Mouse (Mus musculus) limb, embryonic 13.5 days (tissue): Measurements from ENCODE around the gene Phactr2. TPM values are rescaled to one million over a fixed set of nuclear protein-coding genes. Genes with fewer than 3 reads are reported as not detected.
A peak's percentile ranks its signal among the peaks of the same experiment; 100 is the strongest.

Source experiments
- ATAC-seq: fragments of 200-750 bp; cut with Nextera tagmentation; 2 replicates; pipeline ENCODE4 v1.8.0; 2017; ENCODE audit warnings: low read depth, moderate number of reproducible peaks, moderate TSS enrichment; ENCODE audit not compliant: low FRiP score
- H3K27ac ChIP-seq: fragments of 300-500 bp; sonication (generic); 2 replicates; pipeline ENCODE4 v1.5.1; 2015; ENCODE audit warnings: inconsistent platforms, mild to moderate bottlenecking, moderate library complexity
- H3K27me3 ChIP-seq: fragments of 300-500 bp; sonication (generic); 2 replicates; pipeline ENCODE4 v1.6.1; 2015; ENCODE audit warnings: mild to moderate bottlenecking, inconsistent platforms
- H3K36me3 ChIP-seq: fragments of 300-500 bp; sonication (generic); 2 replicates; pipeline ENCODE4 v1.6.1; 2015; ENCODE audit warnings: inconsistent platforms, mild to moderate bottlenecking, moderate library complexity
- H3K4me1 ChIP-seq: fragments of 300-500 bp; sonication (generic); 2 replicates; pipeline ENCODE4 v1.6.1; 2015; ENCODE audit warnings: inconsistent platforms
- H3K4me2 ChIP-seq: fragments of 300-500 bp; sonication (generic); replicated peaks from 2 replicates; pipeline ENCODE4 v1.6.1; 2015; ENCODE audit warnings: inconsistent platforms, mild to moderate bottlenecking, moderate library complexity
- H3K4me3 ChIP-seq: fragments of 300-500 bp; sonication (generic); 2 replicates; pipeline ENCODE4 v1.5.1; 2015; ENCODE audit warnings: moderate library complexity, mild to moderate bottlenecking, inconsistent platforms
- H3K9ac ChIP-seq: fragments of 300-500 bp; sonication (generic); 2 replicates; pipeline ENCODE4 v1.6.1; 2015; ENCODE audit warnings: mild to moderate bottlenecking, inconsistent platforms
- H3K9me3 ChIP-seq: fragments of 300-500 bp; sonication (generic); 2 replicates; pipeline ENCODE4 v1.6.1; 2016; ENCODE audit warnings: inconsistent platforms
- WGBS: fragments of 180-500 bp; shearing (Covaris S2); methylation state at CpG from one replicate; pipeline ENCODE4 v1.1.7; 2015; 5-methylcytosine and 5-hydroxymethylcytosine counted together
- polyA plus RNA-seq: library from polyadenylated mRNA; unstranded; fragments of >200 nt; fragmentation: Nextera tagmentation; extraction: Ambion mirVana; gene quantifications from 2 replicates; pipeline ENCODE4 v1.2.1, GENCODE M21; 2015

Gene Phactr2
- polyA plus RNA-seq, 1 experiment from 2014 or later: 26.8 TPM

GRCm38 (mm10) chr10:13424015-13424414 lies 50.2 kb downstream of the Phactr2 start:
- 47% methylated on average over 10 of the region's 10 CpGs for WGBS
- no peaks in the 10 kb centered on the region for H3K9me3 ChIP-seq
- no peak overlapping the region for H3K4me3 ChIP-seq
- no peak overlapping the region for H3K9ac ChIP-seq
- H3K4me2 ChIP-seq: no peak overlapping the region
- no peak for ATAC-seq
- H3K4me1 ChIP-seq: peaks cover 24% of the 10 kb centered on the region
- H3K27ac ChIP-seq: peak overlapping the region; percentile 44
- no peaks in the 10 kb centered on the region for H3K36me3 ChIP-seq
- H3K27me3 ChIP-seq: no peaks in the 10 kb centered on the region

- no peak overlapping the region for H3K4me3 ChIP-seq
- ATAC-seq: no peak
- WGBS: 86% methylated on average over 9 of the region's 9 CpGs
- H3K27ac ChIP-seq: no peak overlapping the region
- H3K9ac ChIP-seq: no peak overlapping the region
- H3K27me3 ChIP-seq: no peaks in the 10 kb centered on the region
- peaks cover 18% of the 10 kb centered on the region for H3K4me1 ChIP-seq
- H3K4me2 ChIP-seq: no peak overlapping the region
- H3K9me3 ChIP-seq: no peaks in the 10 kb centered on the region
- no peaks in the 10 kb centered on the region for H3K36me3 ChIP-seq
These were observed 52.1 kb downstream of the Phactr2 start for GRCm38 (mm10) chr10:13422121-13422520.

- Histone ChIP-seq H3K27me3 (no peaks in the 10 kb centered on the region), H3K4me3 (no peak overlapping the region), H3K9me3 (no peaks in the 10 kb centered on the region), H3K36me3 (no peaks in the 10 kb centered on the region), H3K4me1 (peaks cover 19% of the 10 kb centered on the region), H3K9ac (no peak overlapping the region), H3K27ac (no peak overlapping the region), H3K4me2 (no peak overlapping the region)
- no peak for ATAC-seq
- 20% methylated on average over 4 of the region's 4 CpGs for WGBS
These were observed 55.0 kb downstream of the Phactr2 start for GRCm38 (mm10) chr10:13419246-13419645.

- H3K9ac ChIP-seq: no peak overlapping the region
- no peaks in the 10 kb centered on the region for H3K27me3 ChIP-seq
- no peaks in the 10 kb centered on the region for H3K9me3 ChIP-seq
- 29% methylated on average over 8 of the region's 8 CpGs for WGBS
- no peak overlapping the region for H3K4me2 ChIP-seq
- no peak overlapping the region for H3K27ac ChIP-seq
- H3K4me3 ChIP-seq: no peak overlapping the region
- H3K4me1 ChIP-seq: peaks cover 9% of the 10 kb centered on the region
- H3K36me3 ChIP-seq: no peaks in the 10 kb centered on the region
- ATAC-seq: no peak
These were observed 58.6 kb downstream of the Phactr2 start for GRCm38 (mm10) chr10:13415489-13416104.

- ATAC-seq: no peak
- 91% methylated on average over 19 of the region's 19 CpGs for WGBS
- Histone ChIP-seq H3K9ac (no peak overlapping the region), H3K4me3 (no peak overlapping the region), H3K9me3 (no peaks in the 10 kb centered on the region), H3K4me2 (no peak overlapping the region), H3K27me3 (no peaks in the 10 kb centered on the region), H3K36me3 (no peaks in the 10 kb centered on the region), H3K4me1 (peaks cover 9% of the 10 kb centered on the region), H3K27ac (no peak overlapping the region)
These were observed 61.8 kb downstream of the Phactr2 start for GRCm38 (mm10) chr10:13412202-13412923.

GRCm38 (mm10) chr10:13411056-13411455 lies 63.2 kb downstream of the Phactr2 start:
- H3K4me3 ChIP-seq: no peak overlapping the region
- WGBS: 83% methylated on average over 3 of the region's 3 CpGs
- H3K4me2 ChIP-seq: no peak overlapping the region
- ATAC-seq: no peak
- H3K9me3 ChIP-seq: no peaks in the 10 kb centered on the region
- peaks cover 9% of the 10 kb centered on the region for H3K4me1 ChIP-seq
- no peaks in the 10 kb centered on the region for H3K36me3 ChIP-seq
- no peak overlapping the region for H3K9ac ChIP-seq
- no peaks in the 10 kb centered on the region for H3K27me3 ChIP-seq
- no peak overlapping the region for H3K27ac ChIP-seq

GRCm38 (mm10) chr10:13401971-13402370 lies 72.2 kb downstream of the Phactr2 start:
- no peak for ATAC-seq

GRCm38 (mm10) chr10:13395753-13396152 lies 78.5 kb downstream of the Phactr2 start:
- H3K9ac ChIP-seq: no peak overlapping the region
- no peak for ATAC-seq
- H3K4me2 ChIP-seq: no peak overlapping the region
- no peaks in the 10 kb centered on the region for H3K4me1 ChIP-seq
- H3K27ac ChIP-seq: no peak overlapping the region
- no peaks in the 10 kb centered on the region for H3K27me3 ChIP-seq
- WGBS: 66% methylated on average over 3 of the region's 3 CpGs
- H3K9me3 ChIP-seq: no peaks in the 10 kb centered on the region
- no peak overlapping the region for H3K4me3 ChIP-seq
- H3K36me3 ChIP-seq: no peaks in the 10 kb centered on the region

More at GRCm38 (mm10) chr10:13401971-13402370, 72.2 kb downstream of the Phactr2 start:
- no peak overlapping the region for H3K27ac ChIP-seq
- no peaks in the 10 kb centered on the region for H3K4me1 ChIP-seq
- no peaks in the 10 kb centered on the region for H3K27me3 ChIP-seq
- H3K4me3 ChIP-seq: no peak overlapping the region
- no peak overlapping the region for H3K4me2 ChIP-seq
- no peak overlapping the region for H3K9ac ChIP-seq
- no peaks in the 10 kb centered on the region for H3K9me3 ChIP-seq
- H3K36me3 ChIP-seq: no peaks in the 10 kb centered on the region
- 82% methylated on average over 1 of the region's 1 CpGs for WGBS

GRCm38 (mm10) chr10:13394000-13394399 lies 80.2 kb downstream of the Phactr2 start:
- no peak for ATAC-seq
- Histone ChIP-seq H3K4me2 (no peak overlapping the region), H3K36me3 (no peaks in the 10 kb centered on the region), H3K27ac (no peak overlapping the region), H3K4me1 (peaks cover 7% of the 10 kb centered on the region), H3K9ac (no peak overlapping the region), H3K27me3 (no peaks in the 10 kb centered on the region), H3K4me3 (no peak overlapping the region), H3K9me3 (no peaks in the 10 kb centered on the region)
- WGBS: 77% methylated on average over 4 of the region's 4 CpGs

- Histone ChIP-seq H3K4me3 (peak overlapping the region; percentile 30), H3K27ac (no peak overlapping the region; the same call in 1 of the 2 replicates), H3K4me1 (peaks cover 23% of the 10 kb centered on the region), H3K9ac (peak overlapping the region; percentile 60), H3K9me3 (no peaks in the 10 kb centered on the region), H3K36me3 (no peaks in the 10 kb centered on the region), H3K27me3 (no peaks in the 10 kb centered on the region), H3K4me2 (peak overlapping the region; percentile 65)
- 5% methylated on average over 11 of the region's 11 CpGs for WGBS
- ATAC-seq: peak; percentile 69
These were observed 85.9 kb downstream of the Phactr2 start for GRCm38 (mm10) chr10:13388116-13388922.

- Histone ChIP-seq H3K36me3 (no peaks in the 10 kb centered on the region), H3K4me3 (no peak overlapping the region), H3K4me2 (no peak overlapping the region), H3K27ac (no peak overlapping the region), H3K4me1 (peaks cover 23% of the 10 kb centered on the region), H3K9ac (no peak overlapping the region), H3K9me3 (no peaks in the 10 kb centered on the region), H3K27me3 (no peaks in the 10 kb centered on the region)
- no peak for ATAC-seq
- 26% methylated on average over 3 of the region's 3 CpGs for WGBS
These were observed 89.3 kb downstream of the Phactr2 start for GRCm38 (mm10) chr10:13384866-13385265.

GRCm38 (mm10) chr10:13377895-13378294 lies 96.3 kb downstream of the Phactr2 start:
- no peaks in the 10 kb centered on the region for H3K36me3 ChIP-seq
- no peak overlapping the region for H3K4me3 ChIP-seq
- no peak overlapping the region for H3K4me2 ChIP-seq
- no peaks in the 10 kb centered on the region for H3K9me3 ChIP-seq
- no peak overlapping the region for H3K9ac ChIP-seq
- H3K27me3 ChIP-seq: no peaks in the 10 kb centered on the region
- H3K27ac ChIP-seq: 0 out of 2 replicates have a peak overlapping the region, but pooled peaks have one; percentile 73
- WGBS: 89% methylated on average over 1 of the region's 1 CpGs
- ATAC-seq: no peak
- peaks cover 24% of the 10 kb centered on the region for H3K4me1 ChIP-seq
